In the genomic region with DNA sequence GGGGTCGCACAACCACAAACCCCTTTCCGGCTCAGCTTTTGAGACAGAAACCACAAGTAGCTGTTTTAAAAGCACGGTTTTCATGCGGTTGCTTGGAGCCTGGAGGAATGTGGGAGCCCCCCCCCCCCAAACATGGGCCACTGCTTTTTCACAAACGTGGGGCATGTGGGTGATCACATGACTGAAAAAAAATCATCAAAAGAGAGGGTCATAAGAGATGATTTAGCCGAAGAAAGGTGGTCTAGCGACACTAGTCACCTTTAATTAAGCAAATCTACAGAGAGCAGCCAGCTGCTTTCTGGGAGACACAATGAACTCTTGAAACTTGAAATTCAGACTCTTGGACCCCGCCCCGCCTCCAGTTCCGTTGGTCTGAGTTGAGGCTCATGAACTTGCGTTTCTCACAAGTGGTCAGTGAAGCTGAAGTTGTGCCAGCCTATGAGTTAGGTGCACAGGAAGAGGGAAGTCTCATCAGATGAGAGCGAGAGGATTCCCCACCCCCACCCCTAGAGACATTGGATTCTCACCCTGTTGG, we compare ENCODE assay signal across 8 mouse cellular contexts. TPM values are rescaled to one million over a fixed set of nuclear protein-coding genes. Genes with fewer than 3 reads are reported as not detected.
DNase-seq lines count a peak whose midpoint lies in the region; ATAC-seq and TF ChIP-seq lines count a peak whose summit lies in the region.

No protein-coding gene starts in this region.

- H3K36me3 ChIP-seq in heart, embryonic 11.5 days (ENCODE audit: control insufficient read depth, insufficient read depth, low read length), result no peaks in the 10 kb centered on the region
- no peaks in the 10 kb centered on the region for H3K36me3 ChIP-seq in forebrain, embryonic 11.5 days (ENCODE audit: control insufficient read depth, insufficient read depth, low read length)
- H3K36me3 ChIP-seq in kidney, postnatal 0 days (ENCODE audit: insufficient read depth, low read length), result no peaks in the 10 kb centered on the region

- no peaks in the 10 kb centered on the region for H3K9me3 ChIP-seq in heart, embryonic 11.5 days (replicated peaks; ENCODE audit: control insufficient read depth, low read length)
- no peaks in the 10 kb centered on the region for H3K9me3 ChIP-seq in forebrain, embryonic 11.5 days (ENCODE audit: control insufficient read depth, low read length)
- no peaks in the 10 kb centered on the region for H3K9me3 ChIP-seq in kidney, postnatal 0 days (replicated peaks; ENCODE audit: low read length)

- WGBS in heart, embryonic 11.5 days (ENCODE audit: insufficient replicate concordance), result 20% methylated on average over 12 of the region's 12 CpGs
- 17% methylated on average over 12 of the region's 12 CpGs for WGBS in forebrain, embryonic 11.5 days
- 15% methylated on average over 12 of the region's 12 CpGs for WGBS in kidney, postnatal 0 days

- peak overlapping the region; percentile 71 for H3K4me3 ChIP-seq in heart, embryonic 11.5 days (ENCODE audit: low read depth, low read length)
- peak overlapping the region; percentile 84 for H3K4me3 ChIP-seq in forebrain, embryonic 11.5 days (ENCODE audit: low read depth, low read length)
- peak overlapping the region; percentile 67 for H3K4me3 ChIP-seq in kidney, postnatal 0 days (replicated peaks; ENCODE audit: low read depth, low read length)

- no peak for ATAC-seq in heart, embryonic 11.5 days (replicated peaks; ENCODE audit: insufficient number of reproducible peaks, low FRiP score, low TSS enrichment)
- peak; percentile 1; the same call in 1 of the 2 replicates for ATAC-seq in forebrain, embryonic 11.5 days (replicated peaks; ENCODE audit: low FRiP score)
- no peak for ATAC-seq in kidney, postnatal 0 days (replicated peaks; ENCODE audit: low FRiP score, low read depth)
- ATAC-seq in megakaryocyte, adult 5-6 weeks (ENCODE audit: poor library complexity, severe bottlenecking), result peak; percentile 25
- no peak for ATAC-seq in inflammation-experienced regulatory T-cells, adult 6 months

- H3K4me2 ChIP-seq in heart, embryonic 11.5 days, result peak overlapping the region; percentile 100
- H3K4me2 ChIP-seq in forebrain, embryonic 11.5 days (ENCODE audit: low read depth, low read length, severe bottlenecking), result peak overlapping the region; percentile 95
- H3K4me2 ChIP-seq in kidney, postnatal 0 days (ENCODE audit: low read length), result peak overlapping the region; percentile 99

- H3K9ac ChIP-seq in heart, embryonic 11.5 days (ENCODE audit: low read depth, low read length), result peak overlapping the region; percentile 81
- peak overlapping the region; percentile 91 for H3K9ac ChIP-seq in forebrain, embryonic 11.5 days (ENCODE audit: low read length)
- H3K9ac ChIP-seq in kidney, postnatal 0 days (ENCODE audit: low read depth, low read length), result peak overlapping the region; percentile 57

- intact Hi-C loops in heart, postnatal 14 days (cut with DNase I), result loop anchor here (2.0 to 5.0 kb wide), 3 partner anchors 115 to 330 kb away; no protein-coding TSS in a partner anchor

- H3K4me1 ChIP-seq in heart, embryonic 11.5 days (ENCODE audit: control insufficient read depth, insufficient read depth, low read length), result 0 out of 2 replicates have a peak, but pooled peaks cover 2% of the 10 kb centered on the region
- peaks cover 14% of the 10 kb centered on the region for H3K4me1 ChIP-seq in forebrain, embryonic 11.5 days (replicated peaks; ENCODE audit: control insufficient read depth, insufficient read depth, low read length)
- no peaks in the 10 kb centered on the region for H3K4me1 ChIP-seq in kidney, postnatal 0 days (replicated peaks; ENCODE audit: insufficient read depth, low read length)

- no peak for TF ChIP-seq CTCF in kidney, postnatal 0 days (IDR thresholded peaks at IDR 0.05; ENCODE audit: low read depth)

- H3K27ac ChIP-seq in heart, embryonic 11.5 days (ENCODE audit: low read depth, low read length), result no peak overlapping the region
- H3K27ac ChIP-seq in forebrain, embryonic 11.5 days (ENCODE audit: low read depth, low read length), result no peak overlapping the region
- H3K27ac ChIP-seq in kidney, postnatal 0 days, result 0 out of 2 replicates have a peak overlapping the region, but pooled peaks have one; percentile 31

- no peaks in the 10 kb centered on the region for H3K27me3 ChIP-seq in heart, embryonic 11.5 days (ENCODE audit: control insufficient read depth, insufficient read depth, low read length)
- no peaks in the 10 kb centered on the region; the same call in 1 of the 2 replicates for H3K27me3 ChIP-seq in forebrain, embryonic 11.5 days (ENCODE audit: control insufficient read depth, insufficient read depth, low read length)
- no peaks in the 10 kb centered on the region for H3K27me3 ChIP-seq in kidney, postnatal 0 days (ENCODE audit: insufficient read depth, low read length)

- no peak for DNase-seq in heart, postnatal 14 days
- DNase-seq in forebrain, embryonic 11.5 days (ENCODE audit: low spot score), result peak; percentile 51
- peak; percentile 43 for DNase-seq in kidney, postnatal 0 days (ENCODE audit: low spot score)
- DNase-seq in thymus, postnatal 10 days (ENCODE audit: low spot score in 2 of 2), result peak; percentile 21 to 39
- no peak for DNase-seq in right cerebral cortex, postnatal 14 days

RNA-seq across cellular contexts. Expression of a gene that starts 1.0 kb away (rescaled TPM):
- polyA plus RNA-seq in heart, embryonic 11.5 days (2014; fragmentation: Nextera tagmentation; extraction: Ambion mirVana), result 8.5 and 9.0 TPM in 2 replicates
- 1 to 10 TPM; 3.1 to 3.3 TPM for total RNA-seq in heart, postnatal 14 days (2021)
- polyA plus RNA-seq in forebrain, embryonic 11.5 days (2014; fragmentation: Nextera tagmentation; extraction: Ambion mirVana), result 19.8 and 20.1 TPM in 2 replicates
- polyA plus RNA-seq in kidney, postnatal 0 days (2015; fragmentation: Nextera tagmentation; extraction: Ambion mirVana), result 9.8 and 11.1 TPM in 2 replicates
- 143 and 152 TPM in 2 replicates for total RNA-seq in megakaryocyte, adult 5-6 weeks (2015)
- 223 and 240 TPM in 2 replicates for total RNA-seq in megakaryocyte, adult 5-6 weeks (2017)
- polyA plus RNA-seq in inflammation-experienced regulatory T-cells, adult 6 months (2017; shearing (Covaris generic)), result 10 to 100 TPM; 12.7 to 20.0 (median 13.9) TPM

Comparison
In these comparisons a context has a peak if more than half of its experiments do, and no peak if none do; other contexts are left out.
1. ATAC-seq: peak in forebrain, embryonic 11.5 days (single experiment) and megakaryocyte, adult 5-6 weeks (single experiment); none in heart, embryonic 11.5 days (single experiment), kidney, postnatal 0 days (single experiment) and inflammation-experienced regulatory T-cells, adult 6 months (single experiment).
2. DNase-seq: peak in forebrain, embryonic 11.5 days (single experiment), kidney, postnatal 0 days (single experiment) and thymus, postnatal 10 days (2 of 2); none in heart, postnatal 14 days (0 of 2) and right cerebral cortex, postnatal 14 days (single experiment).
3. Peak in every context shown above with its lines, with median percentiles within 50 percentile points of each other: H3K4me2 ChIP-seq, H3K4me3 ChIP-seq and H3K9ac ChIP-seq.